Mouse (Mus musculus) layer of hippocampus, adult 2 months (tissue): Measurements from ENCODE around the gene Btrc. TPM values are rescaled to one million over a fixed set of nuclear protein-coding genes. Genes with fewer than 3 reads are reported as not detected.

Experiments
- DNase-seq, 2 experiments: peaks; one replicate each; pipeline ENCODE4 v3.0.0; 2022; ENCODE audit warnings: low spot score in 2 of 2
- H3K27ac ChIP-seq: fragments of 200-600 bp; 2 replicates; pipeline ENCODE4 v1.8.1; 2022
- H3K4me3 ChIP-seq: fragments of 200-600 bp; 2 replicates; pipeline ENCODE4 v1.8.1; 2022; ENCODE audit warnings: mild to moderate bottlenecking
- CTCF ChIP-seq: fragments of 200-600 bp; conservative IDR thresholded peaks from 2 replicates; pipeline ENCODE4 v1.8.1; 2022; ENCODE audit warnings: antibody characterized with exemption, mild to moderate bottlenecking, moderate library complexity
- total RNA-seq, 2 experiments: library from RNA; stranded (reverse); gene quantifications; 2 replicates each; pipeline ENCODE4 v1.2.3; 2021

Btrc gene
- total RNA-seq, 2 experiments from 2014 or later: 92.9 to 93.9 TPM

GRCm38 (mm10) chr19:45552187-45552586 is 188.7 kb downstream of the Btrc start:
- Histone ChIP-seq H3K27ac (no peak overlapping the region), H3K4me3 (no peak overlapping the region)
- DNase-seq: no peak
- no peak for TF ChIP-seq CTCF

- no peak for TF ChIP-seq CTCF
- H3K4me3 ChIP-seq: no peak overlapping the region
These were observed 190.6 kb downstream of the Btrc start for GRCm38 (mm10) chr19:45554136-45554535.

GRCm38 (mm10) chr19:45560153-45560890 is 196.8 kb downstream of the Btrc start, which contains the start of the genes Poll and Gm17018:
TSS of gene Poll (minus strand) at chr19:45560531.
TSS of gene Gm17018 (plus strand) at chr19:45560615.
- peak within 1 kb of the TSS; percentile 83 for H3K27ac ChIP-seq
- H3K4me3 ChIP-seq: peak within 1 kb of the TSS; percentile 99

More at GRCm38 (mm10) chr19:45554136-45554535, 190.6 kb downstream of the Btrc start:
- DNase-seq: no peak
- no peak overlapping the region for H3K27ac ChIP-seq

GRCm38 (mm10) chr19:45565925-45566715 is 202.6 kb downstream of the Btrc start:
- no peak overlapping the region for H3K4me3 ChIP-seq
- DNase-seq: no peak
- no peak for TF ChIP-seq CTCF
- no peak overlapping the region for H3K27ac ChIP-seq

More at GRCm38 (mm10) chr19:45560153-45560890, 196.8 kb downstream of the Btrc start, which contains the start of the genes Poll and Gm17018:
- DNase-seq: peak; percentile 84 to 88
- no peak for TF ChIP-seq CTCF

- no peak for TF ChIP-seq CTCF
- Histone ChIP-seq H3K27ac (no peak overlapping the region), H3K4me3 (no peak overlapping the region)
- no peak for DNase-seq
These were observed 203.8 kb downstream of the Btrc start for GRCm38 (mm10) chr19:45567367-45567766.

- DNase-seq: no peak
- Histone ChIP-seq H3K4me3 (no peak overlapping the region), H3K27ac (no peak overlapping the region)
- no peak for TF ChIP-seq CTCF
These were observed 209.5 kb downstream of the Btrc start for GRCm38 (mm10) chr19:45573033-45573432.

- TF ChIP-seq CTCF: peak; percentile 90
- H3K27ac ChIP-seq: 0 out of 2 replicates have a peak overlapping the region, but pooled peaks have one; percentile 18
- H3K4me3 ChIP-seq: no peak overlapping the region
- peak; percentile 61 to 83 for DNase-seq
These were observed 210.3 kb downstream of the Btrc start for GRCm38 (mm10) chr19:45573861-45574267.

- Histone ChIP-seq H3K27ac (0 out of 2 replicates have a peak overlapping the region, but pooled peaks have one; percentile 32), H3K4me3 (no peak overlapping the region)
- no peak for TF ChIP-seq CTCF
- no peak for DNase-seq
These were observed 210.9 kb downstream of the Btrc start for GRCm38 (mm10) chr19:45574339-45574898.

- DNase-seq: no peak
- no peak for TF ChIP-seq CTCF
- no peak overlapping the region for H3K4me3 ChIP-seq
- no peak overlapping the region for H3K27ac ChIP-seq
These were observed 211.6 kb downstream of the Btrc start for GRCm38 (mm10) chr19:45574941-45575631.

- TF ChIP-seq CTCF: no peak
- no peak overlapping the region for H3K4me3 ChIP-seq
- DNase-seq: no peak
- H3K27ac ChIP-seq: no peak overlapping the region
These were observed 212.1 kb downstream of the Btrc start for GRCm38 (mm10) chr19:45575632-45576001.

GRCm38 (mm10) chr19:45577141-45577750 is 213.7 kb downstream of the Btrc start:
- H3K4me3 ChIP-seq: no peak overlapping the region
- no peak for TF ChIP-seq CTCF
- no peak overlapping the region for H3K27ac ChIP-seq
- DNase-seq: no peak

- Histone ChIP-seq H3K4me3 (no peak overlapping the region), H3K27ac (no peak overlapping the region)
- DNase-seq: no peak
- TF ChIP-seq CTCF: no peak
These were observed 215.4 kb downstream of the Btrc start for GRCm38 (mm10) chr19:45578976-45579375.
